Mouse (Mus musculus): ENCODE measurements around the gene Tbk1.

- no peak for TF ChIP-seq CTCF (IDR thresholded peaks at IDR 0.05; ENCODE audit: low read depth, low read length)
- no peak for TF ChIP-seq POLR2A (IDR thresholded peaks at IDR 0.05; ENCODE audit: borderline replicate concordance, low read depth, low read length)
Measured at GRCm38 (mm10) chr10:121628561-121629040, 42.0 kb upstream of the Tbk1 start.

All from bone marrow macrophage, adult 2 months (primary cell).